Mouse (Mus musculus) kidney, postnatal 0 days (tissue): ENCODE measurements at regions not wholly inside any gene's neighbourhood (a gene's known extent, or its start where the extent isn't known, plus 50 kb on each side); places are given as distances from the start of the nearest gene placed in this dataset.

Source experiments
- ATAC-seq: fragments of 200-750 bp; cut with Nextera tagmentation; replicated peaks from 2 replicates; pipeline ENCODE4 v1.8.0; 2017; ENCODE audit warnings: low read depth, moderate number of reproducible peaks, moderate TSS enrichment, moderate library complexity; ENCODE audit not compliant: low FRiP score
- DNase-seq: peaks from one replicate; pipeline ENCODE4 v3.0.0-alpha.2; 2016; ENCODE audit warnings: low spot score
- H3K27ac ChIP-seq: fragments of 300-500 bp; sonication (generic); 2 replicates; pipeline ENCODE4 v1.5.1; 2014; ENCODE audit warnings: mild to moderate bottlenecking
- H3K27me3 ChIP-seq: fragments of 300-500 bp; sonication (generic); 2 replicates; pipeline ENCODE4 v1.6.1; 2014; ENCODE audit warnings: low read length, mixed read lengths; ENCODE audit not compliant: insufficient read depth
- H3K36me3 ChIP-seq: fragments of 300-500 bp; sonication (generic); 2 replicates; pipeline ENCODE4 v1.6.1; 2014; ENCODE audit warnings: low read length, mixed read lengths; ENCODE audit not compliant: insufficient read depth
- H3K4me1 ChIP-seq: fragments of 300-500 bp; sonication (generic); replicated peaks from 2 replicates; pipeline ENCODE4 v1.6.1; 2014; ENCODE audit warnings: antibody characterized with exemption, low read length, mixed read lengths; ENCODE audit not compliant: insufficient read depth
- H3K4me2 ChIP-seq: fragments of 300-500 bp; sonication (generic); 2 replicates; pipeline ENCODE4 v1.6.1; 2014; ENCODE audit warnings: mild to moderate bottlenecking, low read length, moderate library complexity, mixed read lengths
- H3K4me3 ChIP-seq: fragments of 300-500 bp; sonication (generic); replicated peaks from 2 replicates; pipeline ENCODE4 v1.5.1; 2014; ENCODE audit warnings: low read depth, low read length
- H3K9ac ChIP-seq: fragments of 300-500 bp; sonication (generic); 2 replicates; pipeline ENCODE4 v1.6.1; 2014; ENCODE audit warnings: low read depth, low read length
- H3K9me3 ChIP-seq: fragments of 300-500 bp; sonication (generic); replicated peaks from 2 replicates; pipeline ENCODE4 v1.6.1; 2016; ENCODE audit warnings: low read length, inconsistent platforms, mixed read lengths
- CTCF ChIP-seq: IDR thresholded peaks from 2 replicates; pipeline ENCODE4 v1.5.1; 2016; ENCODE audit warnings: antibody characterized with exemption, low read depth, mild to moderate bottlenecking, moderate library complexity
- WGBS: fragments of 180-500 bp; shearing (Covaris S2); extraction: QIAGEN DNeasy Blood & Tissue Kit; methylation state at CpG from one replicate; pipeline ENCODE4 v1.1.7; 2014; 5-methylcytosine and 5-hydroxymethylcytosine counted together

GRCm38 (mm10) chr2:171373016-171373415 is 641.4 kb downstream of the Dok5 start:
- Histone ChIP-seq H3K27me3 (no peaks in the 10 kb centered on the region), H3K4me1 (no peaks in the 10 kb centered on the region)
- DNase-seq, result no peak

DNA sequence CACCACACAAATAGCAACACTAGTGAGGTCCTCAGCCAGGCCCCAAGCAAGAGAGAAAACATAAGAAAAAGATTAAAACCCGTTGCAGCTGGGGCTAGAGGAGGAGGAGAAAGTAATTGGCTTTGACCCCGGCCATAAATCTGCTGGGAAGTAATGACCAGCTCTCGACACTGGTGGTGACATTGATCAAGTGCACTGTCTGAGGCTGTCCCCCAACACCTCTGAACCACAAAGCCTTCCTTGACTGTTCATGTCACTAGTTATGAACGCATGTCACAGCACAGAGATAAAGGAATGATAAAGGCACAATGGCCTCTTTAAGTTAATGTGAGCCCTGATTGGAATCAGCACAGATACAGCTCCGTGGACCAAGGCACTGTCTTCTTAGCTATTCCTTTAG is 640.1 kb downstream of the Dok5 start:
- Histone ChIP-seq H3K4me3 (no peak overlapping the region), H3K4me2 (no peak overlapping the region), H3K9ac (no peak overlapping the region), H3K36me3 (no peaks in the 10 kb centered on the region), H3K4me1 (no peaks in the 10 kb centered on the region), H3K27me3 (no peaks in the 10 kb centered on the region), H3K9me3 (no peaks in the 10 kb centered on the region), H3K27ac (no peak overlapping the region)
- no peak for TF ChIP-seq CTCF
- ATAC-seq, result no peak
- peak; percentile 15 for DNase-seq
- WGBS, result 13% methylated on average over 5 of the region's 5 CpGs

More at GRCm38 (mm10) chr2:171373016-171373415, 641.4 kb downstream of the Dok5 start:
- Histone ChIP-seq H3K4me3 (no peak overlapping the region), H3K9me3 (no peaks in the 10 kb centered on the region), H3K36me3 (no peaks in the 10 kb centered on the region), H3K4me2 (no peak overlapping the region), H3K9ac (no peak overlapping the region), H3K27ac (no peak overlapping the region)
- ATAC-seq, result no peak
- 52% methylated on average over 7 of the region's 7 CpGs for WGBS
- TF ChIP-seq CTCF, result no peak

DNA sequence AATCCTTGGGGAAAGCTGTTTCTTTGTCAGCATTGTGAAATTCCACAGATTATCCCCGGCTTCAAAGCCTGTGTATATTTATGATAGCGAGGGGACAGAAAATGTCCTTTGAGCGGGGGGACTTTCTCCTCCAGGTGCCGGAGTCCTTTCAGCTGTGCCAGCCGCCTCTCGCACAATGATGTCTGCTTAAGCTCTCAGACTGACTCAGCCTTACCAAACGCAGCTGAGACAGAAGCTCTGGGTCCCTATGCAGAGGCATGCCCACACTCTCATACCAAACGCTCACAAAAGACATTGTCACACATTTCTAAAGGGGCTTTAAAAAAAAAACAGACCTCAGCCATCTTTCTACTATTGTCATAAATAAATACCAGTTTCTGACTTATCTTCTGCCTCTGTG is 633.9 kb downstream of the Dok5 start:
- ATAC-seq, result no peak
- no peak overlapping the region for H3K9ac ChIP-seq
- WGBS, result 70% methylated on average over 8 of the region's 8 CpGs
- H3K27me3 ChIP-seq, result no peaks in the 10 kb centered on the region
- no peaks in the 10 kb centered on the region for H3K9me3 ChIP-seq
- no peak for DNase-seq
- TF ChIP-seq CTCF, result no peak
- no peak overlapping the region for H3K27ac ChIP-seq
- H3K4me2 ChIP-seq, result no peak overlapping the region
- no peaks in the 10 kb centered on the region for H3K4me1 ChIP-seq
- H3K36me3 ChIP-seq, result no peaks in the 10 kb centered on the region
- no peak overlapping the region for H3K4me3 ChIP-seq

DNA sequence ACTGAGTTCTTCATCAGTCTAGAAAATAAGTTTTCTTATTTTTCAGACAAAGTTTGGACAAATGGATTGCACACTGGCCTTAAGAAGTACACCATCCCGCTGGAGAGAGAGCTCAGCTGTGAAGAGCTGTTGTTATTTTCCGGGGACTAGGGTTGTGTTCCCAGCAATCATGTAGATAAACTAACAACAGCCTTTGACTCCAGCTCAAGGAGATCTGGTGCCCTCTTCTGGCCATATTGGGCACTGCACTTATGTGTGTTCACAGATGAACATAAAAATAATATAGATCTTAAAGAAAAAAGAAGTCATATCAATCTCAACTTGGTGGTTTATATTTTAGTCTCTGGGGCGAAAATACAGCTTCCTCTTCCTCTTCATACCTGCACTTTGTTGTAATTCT is 633.0 kb downstream of the Dok5 start:
- H3K9ac ChIP-seq, result no peak overlapping the region
- no peak for DNase-seq
- no peak overlapping the region for H3K4me3 ChIP-seq
- H3K36me3 ChIP-seq, result no peaks in the 10 kb centered on the region
- H3K4me2 ChIP-seq, result no peak overlapping the region
- TF ChIP-seq CTCF, result peak; percentile 51
- no peak for ATAC-seq
- H3K4me1 ChIP-seq, result no peaks in the 10 kb centered on the region
- H3K27me3 ChIP-seq, result no peaks in the 10 kb centered on the region
- no peak overlapping the region for H3K27ac ChIP-seq
- H3K9me3 ChIP-seq, result no peaks in the 10 kb centered on the region
- WGBS, result 91% methylated on average over 3 of the region's 3 CpGs

DNA sequence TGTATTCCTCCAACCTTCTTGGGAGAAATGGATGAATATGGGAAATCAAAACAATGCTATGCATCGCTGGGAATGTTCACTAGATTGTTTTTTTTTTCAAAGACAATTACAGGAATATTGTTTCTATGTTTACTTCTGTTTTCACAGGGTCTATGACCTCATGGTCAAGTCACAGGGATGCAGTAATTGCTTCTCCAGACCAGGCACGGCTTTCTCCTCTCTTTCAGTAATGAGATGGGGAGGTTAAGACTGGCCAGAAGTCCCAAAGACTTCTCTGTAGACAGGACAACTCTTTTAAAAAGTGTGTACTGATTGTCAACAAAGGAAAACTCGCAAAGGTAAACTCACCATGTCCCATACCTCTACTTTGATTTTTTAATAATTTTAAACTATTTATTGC is 631.8 kb downstream of the Dok5 start:
- no peak for DNase-seq
- H3K9ac ChIP-seq, result no peak overlapping the region
- H3K27me3 ChIP-seq, result no peaks in the 10 kb centered on the region
- H3K27ac ChIP-seq, result no peak overlapping the region
- no peak for TF ChIP-seq CTCF
- 73% methylated on average over 3 of the region's 3 CpGs for WGBS
- H3K4me2 ChIP-seq, result no peak overlapping the region
- no peak for ATAC-seq
- no peak overlapping the region for H3K4me3 ChIP-seq
- H3K9me3 ChIP-seq, result no peaks in the 10 kb centered on the region
- H3K4me1 ChIP-seq, result no peaks in the 10 kb centered on the region
- H3K36me3 ChIP-seq, result no peaks in the 10 kb centered on the region

GRCm38 (mm10) chr2:171358071-171358760 is 626.6 kb downstream of the Dok5 start:
- WGBS, result 86% methylated on average over 8 of the region's 8 CpGs
- H3K4me2 ChIP-seq, result no peak overlapping the region
- H3K27ac ChIP-seq, result no peak overlapping the region
- no peaks in the 10 kb centered on the region for H3K36me3 ChIP-seq
- ATAC-seq (no peak), DNase-seq (no peak)
- no peak overlapping the region for H3K9ac ChIP-seq
- H3K4me1 ChIP-seq, result no peaks in the 10 kb centered on the region
- H3K27me3 ChIP-seq, result no peaks in the 10 kb centered on the region
- H3K4me3 ChIP-seq, result no peak overlapping the region
- no peak for TF ChIP-seq CTCF
- no peaks in the 10 kb centered on the region for H3K9me3 ChIP-seq

GRCm38 (mm10) chr2:171348156-171348555 is 616.5 kb downstream of the Dok5 start:
- no peak for TF ChIP-seq CTCF
- Histone ChIP-seq H3K4me2 (no peak overlapping the region), H3K4me1 (no peaks in the 10 kb centered on the region), H3K9me3 (no peaks in the 10 kb centered on the region), H3K4me3 (no peak overlapping the region), H3K27ac (no peak overlapping the region), H3K27me3 (no peaks in the 10 kb centered on the region), H3K36me3 (no peaks in the 10 kb centered on the region), H3K9ac (no peak overlapping the region)
- ATAC-seq (no peak), DNase-seq (no peak)
- WGBS, result 87% methylated on average over 2 of the region's 2 CpGs
